Mouse (Mus musculus): Measurements from ENCODE around the gene Efhc1.

Efhc1 gene

GRCm38 (mm10) chr1:21008891-21009290 is 57.5 kb downstream of the Efhc1 start:
- DNase-seq: no peak

- no peak for DNase-seq
Measured at GRCm38 (mm10) chr1:21010282-21010800, 58.9 kb downstream of the Efhc1 start.

GRCm38 (mm10) chr1:21014463-21014862 is 63.0 kb downstream of the Efhc1 start:
- no peak for DNase-seq

- no peak for DNase-seq
Measured at GRCm38 (mm10) chr1:21023101-21023500, 71.7 kb downstream of the Efhc1 start.

- no peak for DNase-seq
Measured at GRCm38 (mm10) chr1:21025203-21025602, 73.8 kb downstream of the Efhc1 start.

- DNase-seq: no peak
Measured at GRCm38 (mm10) chr1:21026534-21026933, 75.1 kb downstream of the Efhc1 start.

GRCm38 (mm10) chr1:21029000-21029399 is 77.6 kb downstream of the Efhc1 start:
- DNase-seq: no peak

GRCm38 (mm10) chr1:21031650-21032049 is 80.2 kb downstream of the Efhc1 start:
- DNase-seq: no peak

GRCm38 (mm10) chr1:21033065-21033791 is 81.8 kb downstream of the Efhc1 start:
- DNase-seq: no peak

GRCm38 (mm10) chr1:21033792-21034119 is 82.3 kb downstream of the Efhc1 start:
- DNase-seq: no peak

- no peak for DNase-seq
Measured at GRCm38 (mm10) chr1:21035878-21036277, 84.5 kb downstream of the Efhc1 start.

GRCm38 (mm10) chr1:21037881-21038601 is 86.6 kb downstream of the Efhc1 start:
- DNase-seq: no peak

- no peak for DNase-seq
Measured at GRCm38 (mm10) chr1:21039564-21039963, 88.1 kb downstream of the Efhc1 start.

- no peak for DNase-seq
Measured at GRCm38 (mm10) chr1:21040173-21040572, 88.7 kb downstream of the Efhc1 start.

All from cerebellum, adult 11-12 months (tissue).